Mouse (Mus musculus) telencephalon, adult 2 months (tissue): ENCODE data around the gene Spatc1l.

Source experiments
- DNase-seq: peaks from one replicate; pipeline ENCODE4 v3.0.0-alpha.2; 2011; ENCODE audit warnings: low read depth, low spot score

Gene Spatc1l

DNA sequence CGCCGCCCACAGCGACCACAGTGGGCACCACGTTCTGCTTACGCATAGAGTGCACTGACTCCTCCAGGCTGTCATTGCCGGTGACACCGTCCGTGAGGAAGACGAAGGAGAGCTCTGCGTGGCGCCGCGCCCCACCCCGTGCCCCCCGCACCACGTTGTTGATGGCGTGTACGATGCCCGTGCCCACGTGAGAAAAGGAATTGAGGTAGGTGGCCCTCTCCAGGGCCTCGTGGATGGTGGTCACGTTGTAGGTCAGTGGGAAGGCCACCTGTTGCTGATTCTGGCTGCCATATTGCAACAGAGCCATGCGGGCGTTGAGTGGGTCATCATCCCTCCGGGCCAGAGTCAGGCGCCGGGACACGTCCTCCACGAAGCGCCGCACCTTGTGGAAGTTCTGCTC lies 34.3 kb downstream of the Spatc1l start:
- DNase-seq, result no peak

GRCm38 (mm10) chr10:76602690-76603089 lies 40.6 kb downstream of the Spatc1l start:
- no peak for DNase-seq

DNA sequence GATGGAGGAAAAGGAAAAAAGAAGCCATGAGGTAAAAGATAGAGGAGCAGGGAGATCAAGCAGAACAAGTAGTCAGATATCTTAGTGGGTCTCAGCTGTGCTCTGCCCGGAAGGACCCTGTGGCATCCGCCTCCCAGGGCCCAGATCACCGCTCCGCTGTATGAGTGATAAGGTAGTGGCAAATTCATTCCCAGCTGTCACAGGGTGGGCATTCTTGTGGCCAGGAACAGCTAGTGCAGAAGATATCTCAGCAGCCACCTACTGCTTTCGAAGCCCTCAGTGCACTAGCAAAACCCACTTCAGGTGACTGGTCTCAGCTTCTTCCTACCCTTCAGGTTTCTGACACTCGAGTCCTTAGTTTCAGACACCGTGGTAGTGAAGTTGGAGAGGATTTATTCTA lies 50.4 kb downstream of the Spatc1l start:
- no peak for DNase-seq
